Mouse (Mus musculus): ENCODE measurements around the gene Gm10184.
"Not testable (repeated sequence)": the region's sequence is repeated elsewhere in the genome, so short reads cannot be mapped to it uniquely, and the experiment has no call there.

The Gm10184 gene

DNA sequence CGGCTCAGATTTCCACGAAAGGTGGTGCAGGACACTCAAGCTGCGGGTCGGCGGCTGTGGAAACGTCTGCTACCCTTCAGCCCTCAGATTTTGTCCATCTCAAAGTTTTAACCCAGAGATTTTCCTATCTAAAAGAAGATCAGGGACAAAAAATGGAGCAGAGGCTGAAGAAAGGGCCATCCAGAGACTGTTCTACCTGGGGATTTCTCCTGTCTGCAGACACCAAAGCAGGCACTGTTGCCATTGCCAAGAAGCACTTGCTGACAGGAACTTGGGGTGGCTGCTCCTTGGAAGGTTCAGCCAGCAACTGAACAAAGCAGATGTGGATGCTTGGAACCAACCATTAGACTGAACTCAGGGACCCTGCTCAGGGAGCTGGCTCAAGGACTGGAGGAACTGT lies at the start of gene Gm10184:
Gene Gm10184, minus strand, starts transcription at position 101 of the 400 bp plus-strand sequence.
- no peak for DNase-seq (ENCODE audit: low spot score)

GRCm38 (mm10) chr17:89933950-89934349 lies 23.7 kb upstream of the Gm10184 start:
- no peak for DNase-seq (ENCODE audit: low spot score)

DNA sequence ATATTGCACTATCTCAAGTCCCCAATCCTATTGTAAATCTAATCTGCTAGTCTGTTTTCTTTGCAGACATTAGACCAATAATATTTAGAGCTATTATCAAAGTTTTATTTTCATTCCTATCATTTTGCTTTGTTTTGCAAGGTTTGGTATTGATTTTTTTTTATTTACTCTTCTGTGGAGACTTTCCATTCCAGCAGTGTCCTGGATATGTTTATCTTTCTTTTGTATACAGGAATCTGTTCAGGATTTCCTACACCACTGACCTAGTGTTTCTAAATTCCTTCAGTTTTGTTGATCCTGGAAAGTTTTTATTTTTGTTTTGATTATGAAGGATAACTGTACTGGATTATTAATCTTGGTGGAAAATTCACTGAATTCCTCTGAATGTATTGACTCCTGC lies 2.6 kb downstream of the Gm10184 start:
- no peak for DNase-seq (ENCODE audit: low spot score)

DNA sequence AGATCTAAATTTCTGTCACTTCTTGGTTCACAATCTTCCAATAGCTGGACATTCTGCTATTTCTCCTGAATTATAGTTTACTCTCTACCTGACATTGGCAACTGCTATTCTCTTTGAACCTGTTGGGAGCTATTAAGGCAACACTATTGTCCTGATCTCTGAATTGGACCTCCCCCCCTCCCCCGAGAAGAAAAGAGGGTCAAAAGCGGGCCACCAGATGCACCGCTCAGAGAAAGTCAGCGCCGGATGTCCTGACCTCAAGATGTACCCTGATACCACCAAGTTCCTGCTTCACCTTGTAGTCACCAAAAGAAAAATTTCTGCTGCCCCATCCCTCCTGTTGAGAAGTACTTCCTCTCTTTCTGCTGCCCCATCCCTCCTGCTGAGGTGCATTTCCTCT lies 5.5 kb downstream of the Gm10184 start:
- DNase-seq (ENCODE audit: low spot score), result not testable (repeated sequence)

- DNase-seq (ENCODE audit: low spot score), result no peak
These were observed 7.5 kb downstream of the Gm10184 start for GRCm38 (mm10) chr17:89902767-89903166.

DNA sequence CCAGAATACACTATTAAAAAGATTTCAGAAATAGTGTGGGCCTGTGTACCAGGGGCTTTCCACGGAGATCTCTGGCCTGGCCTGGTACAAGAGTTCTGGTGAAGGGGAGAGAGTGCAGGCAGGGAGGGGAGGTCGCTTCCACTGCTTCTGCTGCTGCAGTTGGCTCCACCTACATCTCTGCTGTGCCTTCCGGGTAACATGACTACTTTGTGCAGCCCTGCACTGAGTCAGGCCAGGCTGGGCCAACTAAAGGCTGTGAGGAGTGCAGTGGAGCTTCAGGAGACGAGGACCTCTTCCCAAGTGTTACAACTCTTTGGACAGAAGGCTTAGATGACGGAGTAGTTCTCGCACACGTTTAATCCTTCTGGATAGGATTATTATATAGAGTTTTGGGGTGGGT lies 9.6 kb downstream of the Gm10184 start:
- no peak for DNase-seq (ENCODE audit: low spot score)

DNA sequence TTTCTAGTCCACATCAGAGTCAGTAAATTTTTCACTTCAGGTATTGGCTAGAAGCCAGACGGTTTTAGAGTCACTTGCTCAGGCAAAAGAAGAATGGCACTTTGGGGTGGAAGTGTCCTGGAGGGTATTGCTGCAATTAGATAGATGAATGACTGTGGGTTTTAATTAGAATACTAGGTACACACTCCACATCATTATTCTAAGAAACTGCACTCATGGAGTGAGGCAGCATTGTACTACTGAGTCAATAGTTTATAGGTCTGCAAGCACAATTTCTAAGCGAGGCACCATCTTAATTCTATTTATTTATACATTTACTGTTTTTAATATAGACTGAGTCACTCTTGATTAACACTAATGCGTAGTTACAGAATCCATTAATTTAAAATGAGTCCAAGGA lies 10.4 kb downstream of the Gm10184 start:
- no peak for DNase-seq (ENCODE audit: low spot score)

GRCm38 (mm10) chr17:89864996-89865395 lies 45.3 kb downstream of the Gm10184 start:
- no peak for DNase-seq (ENCODE audit: low spot score)

Data from spleen, adult 12 weeks (tissue).